Mouse (Mus musculus): Measurements from ENCODE around the gene Dnajc24. TPM values are rescaled to one million over a fixed set of nuclear protein-coding genes. Genes with fewer than 3 reads are reported as not detected.

Gene Dnajc24
- total RNA-seq (2021): 10 to 100 TPM; 16.9 to 20.8 TPM
- long read RNA-seq, experiment 1, transcript Dnajc24-201 (5 exons, 1,197 nt): major isoform, 7 of 11 reads
- long read RNA-seq, experiment 1, partial matches to known transcripts: 1 of 11 reads
- long read RNA-seq, experiment 1, other reads (novel, unspliced or antisense): 1 of 11 reads
- long read RNA-seq, experiment 2, transcript Dnajc24-201 (5 exons, 1,197 nt): major isoform, 30 of 38 reads
- long read RNA-seq, experiment 2, transcript Dnajc24-202 (4 exons, 697 nt): minor isoform, 5 of 38 reads
- long read RNA-seq, experiment 2, partial matches to known transcripts: 0 of 38 reads
- long read RNA-seq, experiment 2, other reads (novel, unspliced or antisense): 3 of 38 reads

- DNase-seq (ENCODE audit: low spot score in 2 of 2): peak; percentile 82 to 83
These were observed at the start of gene Dnajc24 for GRCm38 (mm10) chr2:106002835-106003739. Gene Dnajc24, minus strand, starts transcription at chr2:106003549.

- no peak for DNase-seq (ENCODE audit: low spot score in 2 of 2)
These were observed 43.3 kb upstream of the Dnajc24 start for GRCm38 (mm10) chr2:106046686-106047085.

- no peak for DNase-seq (ENCODE audit: low spot score in 2 of 2)
These were observed 39.1 kb upstream of the Dnajc24 start for GRCm38 (mm10) chr2:106042495-106042894.

GRCm38 (mm10) chr2:106041961-106042360, 38.6 kb upstream of the Dnajc24 start:
- no peak for DNase-seq (ENCODE audit: low spot score in 2 of 2)

GRCm38 (mm10) chr2:106038286-106038685, 34.9 kb upstream of the Dnajc24 start:
- no peak for DNase-seq (ENCODE audit: low spot score in 2 of 2)

- no peak for DNase-seq (ENCODE audit: low spot score in 2 of 2)
These were observed 21.5 kb upstream of the Dnajc24 start for GRCm38 (mm10) chr2:106024895-106025294.

- no peak for DNase-seq (ENCODE audit: low spot score in 2 of 2)
These were observed 5.1 kb upstream of the Dnajc24 start for GRCm38 (mm10) chr2:106008415-106008814.

- no peak for DNase-seq (ENCODE audit: low spot score in 2 of 2)
These were observed 15.3 kb downstream of the Dnajc24 start for GRCm38 (mm10) chr2:105987999-105988398.

GRCm38 (mm10) chr2:105987131-105987530, 16.2 kb downstream of the Dnajc24 start:
- DNase-seq (ENCODE audit: low spot score in 2 of 2): no peak

GRCm38 (mm10) chr2:105985206-105985605, 18.1 kb downstream of the Dnajc24 start:
- no peak for DNase-seq (ENCODE audit: low spot score in 2 of 2)

GRCm38 (mm10) chr2:105978065-105978464, 25.3 kb downstream of the Dnajc24 start:
- DNase-seq (ENCODE audit: low spot score in 2 of 2): no peak

GRCm38 (mm10) chr2:105973941-105974340, 29.4 kb downstream of the Dnajc24 start:
- no peak for DNase-seq (ENCODE audit: low spot score in 2 of 2)

GRCm38 (mm10) chr2:105963447-105963846, 39.9 kb downstream of the Dnajc24 start:
- DNase-seq (ENCODE audit: low spot score in 2 of 2): no peak

GRCm38 (mm10) chr2:105953862-105954261, 49.5 kb downstream of the Dnajc24 start:
- DNase-seq (ENCODE audit: low spot score in 2 of 2): no peak

GRCm38 (mm10) chr2:105951350-105951940, 51.9 kb downstream of the Dnajc24 start:
- no peak for DNase-seq (ENCODE audit: low spot score in 2 of 2)

- no peak for DNase-seq (ENCODE audit: low spot score in 2 of 2)
These were observed 53.2 kb downstream of the Dnajc24 start for GRCm38 (mm10) chr2:105950131-105950530.

- no peak for DNase-seq (ENCODE audit: low spot score in 2 of 2)
These were observed 85.6 kb downstream of the Dnajc24 start for GRCm38 (mm10) chr2:105917623-105918346.
